Mouse (Mus musculus) midbrain, embryonic 10.5 days (tissue): ENCODE data around the gene Taf1d. TPM values are rescaled to one million over a fixed set of nuclear protein-coding genes. Genes with fewer than 3 reads are reported as not detected.
"Not testable (repeated sequence)": the region's sequence is repeated elsewhere in the genome, so short reads cannot be mapped to it uniquely, and the experiment has no call there.

Experiments used
- DNase-seq: peaks from one replicate; pipeline ENCODE4 v3.0.0-alpha.2; 2017; ENCODE audit warnings: low spot score
- H3K27ac ChIP-seq: fragments of 300-500 bp; sonication (generic); replicated peaks from 2 replicates; pipeline ENCODE4 v1.5.1; 2016; ENCODE audit warnings: mild to moderate bottlenecking
- H3K27me3 ChIP-seq: fragments of 300-500 bp; sonication (generic); 2 replicates; pipeline ENCODE4 v1.6.1; 2016; ENCODE audit warnings: low read depth, mild to moderate bottlenecking; ENCODE audit not compliant: poor library complexity, severe bottlenecking
- H3K36me3 ChIP-seq: fragments of 300-500 bp; sonication (generic); 2 replicates; pipeline ENCODE4 v1.6.1; 2016; ENCODE audit warnings: mild to moderate bottlenecking, moderate library complexity
- H3K4me1 ChIP-seq: fragments of 300-500 bp; sonication (generic); 2 replicates; pipeline ENCODE4 v1.6.1; 2016
- H3K4me3 ChIP-seq: fragments of 300-500 bp; sonication (generic); 2 replicates; pipeline ENCODE4 v1.5.1; 2016; ENCODE audit warnings: mild to moderate bottlenecking, moderate library complexity
- H3K9me3 ChIP-seq: fragments of 300-500 bp; sonication (generic); replicated peaks from 2 replicates; pipeline ENCODE4 v1.6.1; 2016; ENCODE audit warnings: mild to moderate bottlenecking
- WGBS: fragments of 180-500 bp; shearing (Covaris S2); methylation state at CpG from one replicate; pipeline ENCODE4 v1.1.7; 2016; 5-methylcytosine and 5-hydroxymethylcytosine counted together
- polyA plus RNA-seq: library from polyadenylated mRNA; unstranded; fragments of >200 nt; fragmentation: Nextera tagmentation; extraction: Ambion mirVana; gene quantifications from 2 replicates; pipeline ENCODE4 v1.2.1, GENCODE M21; 2016

Gene Taf1d
- polyA plus RNA-seq, 1 experiment from 2014 or later: 88.3 TPM

DNA sequence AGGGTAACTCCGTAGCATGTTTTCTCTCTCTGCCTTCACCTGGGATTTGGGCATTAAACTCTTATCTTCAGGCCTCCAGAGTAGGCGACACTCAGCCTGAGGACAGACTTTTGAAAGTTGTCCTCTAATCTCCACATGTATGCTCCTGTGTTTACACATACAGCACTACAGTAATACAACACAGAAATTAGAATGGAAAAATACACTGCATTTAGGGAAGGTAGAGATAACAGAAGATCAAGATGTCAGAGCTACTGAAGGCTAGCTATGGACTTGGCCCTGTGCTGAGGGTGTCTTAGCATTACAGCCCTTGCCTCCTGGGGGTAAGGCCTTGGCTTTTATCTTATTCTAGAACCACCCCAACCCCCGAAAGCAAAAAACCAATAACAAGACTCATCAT, 17.6 kb upstream of the Taf1d start:
- H3K36me3 ChIP-seq: no peaks in the 10 kb centered on the region
- H3K9me3 ChIP-seq: no peaks in the 10 kb centered on the region
- H3K4me3 ChIP-seq: no peak overlapping the region
- H3K4me1 ChIP-seq: no peaks in the 10 kb centered on the region
- H3K27ac ChIP-seq: no peak overlapping the region
- WGBS: 88% methylated on average over 3 of the region's 3 CpGs
- no peaks in the 10 kb centered on the region for H3K27me3 ChIP-seq
- no peak for DNase-seq

- no peaks in the 10 kb centered on the region for H3K9me3 ChIP-seq
- no peak overlapping the region for H3K4me3 ChIP-seq
- H3K27ac ChIP-seq: no peak overlapping the region
- WGBS: 88% methylated on average over 6 of the region's 6 CpGs
- DNase-seq: no peak
- H3K27me3 ChIP-seq: no peaks in the 10 kb centered on the region
- no peaks in the 10 kb centered on the region; the same call in 1 of the 2 replicates for H3K36me3 ChIP-seq
- H3K4me1 ChIP-seq: no peaks in the 10 kb centered on the region
Observed at GRCm38 (mm10) chr9:15289251-15289650, 16.8 kb upstream of the Taf1d start.

GRCm38 (mm10) chr9:15297112-15297511, 8.9 kb upstream of the Taf1d start:
- 87% methylated on average over 7 of the region's 7 CpGs for WGBS
- no peaks in the 10 kb centered on the region; the same call in 1 of the 2 replicates for H3K36me3 ChIP-seq

GRCm38 (mm10) chr9:15298451-15298850, 7.6 kb upstream of the Taf1d start:
- 77% methylated on average over 2 of the region's 2 CpGs for WGBS
- Histone ChIP-seq H3K4me3 (no peak overlapping the region), H3K4me1 (no peaks in the 10 kb centered on the region), H3K36me3 (no peaks in the 10 kb centered on the region; the same call in 1 of the 2 replicates), H3K9me3 (no peaks in the 10 kb centered on the region), H3K27me3 (no peaks in the 10 kb centered on the region), H3K27ac (no peak overlapping the region)
- no peak for DNase-seq

More at GRCm38 (mm10) chr9:15297112-15297511, 8.9 kb upstream of the Taf1d start:
- Histone ChIP-seq H3K4me3 (no peak overlapping the region), H3K4me1 (no peaks in the 10 kb centered on the region), H3K27me3 (no peaks in the 10 kb centered on the region), H3K27ac (no peak overlapping the region), H3K9me3 (no peaks in the 10 kb centered on the region)
- no peak for DNase-seq

- no peak overlapping the region for H3K4me3 ChIP-seq
- H3K4me1 ChIP-seq: no peaks in the 10 kb centered on the region; the same call in 1 of the 2 replicates
- H3K36me3 ChIP-seq: no peaks in the 10 kb centered on the region
- 93% methylated on average over 5 of the region's 5 CpGs for WGBS
- no peaks in the 10 kb centered on the region for H3K27me3 ChIP-seq
- no peaks in the 10 kb centered on the region for H3K9me3 ChIP-seq
- no peak for DNase-seq
- no peak overlapping the region for H3K27ac ChIP-seq
Observed at GRCm38 (mm10) chr9:15300056-15300455, 6.0 kb upstream of the Taf1d start.

DNA sequence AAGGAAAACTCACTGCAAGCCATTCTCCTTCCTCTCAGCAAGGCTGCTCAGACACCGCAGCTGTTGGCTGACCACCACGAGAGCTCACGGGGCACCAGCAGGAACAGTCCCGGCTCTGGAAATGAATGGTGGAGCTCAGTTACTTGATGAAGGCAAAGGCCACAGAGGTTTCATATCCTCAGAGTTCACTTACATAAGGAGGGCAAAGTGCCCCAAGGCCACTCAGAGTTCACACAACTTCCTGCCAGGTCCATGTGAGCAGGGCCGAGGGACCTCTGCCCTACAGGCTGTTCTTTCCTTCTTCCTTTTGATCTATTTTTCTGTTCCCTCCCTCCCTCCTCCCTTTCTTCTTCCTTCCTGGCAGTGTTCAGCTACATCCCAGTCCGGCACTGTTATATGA, 4.6 kb upstream of the Taf1d start:
- H3K9me3 ChIP-seq: no peaks in the 10 kb centered on the region
- WGBS: 70% methylated on average over 6 of the region's 6 CpGs
- no peak overlapping the region for H3K27ac ChIP-seq
- no peak for DNase-seq
- H3K27me3 ChIP-seq: no peaks in the 10 kb centered on the region
- H3K4me3 ChIP-seq: no peak overlapping the region
- peaks cover 4% of the 10 kb centered on the region; the same call in 1 of the 2 replicates for H3K4me1 ChIP-seq
- no peaks in the 10 kb centered on the region for H3K36me3 ChIP-seq

- H3K27ac ChIP-seq, H3K36me3 ChIP-seq, DNase-seq, H3K27me3 ChIP-seq, H3K4me3 ChIP-seq, H3K4me1 ChIP-seq, H3K9me3 ChIP-seq: not testable (repeated sequence)
- WGBS: 82% methylated on average over 6 of the region's 6 CpGs
Observed at GRCm38 (mm10) chr9:15302006-15302405, 4.0 kb upstream of the Taf1d start.

GRCm38 (mm10) chr9:15302881-15303280, 3.1 kb upstream of the Taf1d start:
- no peaks in the 10 kb centered on the region for H3K9me3 ChIP-seq
- H3K27me3 ChIP-seq: no peaks in the 10 kb centered on the region
- H3K36me3 ChIP-seq: peaks cover 8% of the 10 kb centered on the region
- H3K27ac ChIP-seq: no peak overlapping the region
- H3K4me1 ChIP-seq: peaks cover 17% of the 10 kb centered on the region
- 76% methylated on average over 2 of the region's 2 CpGs for WGBS
- H3K4me3 ChIP-seq: no peak overlapping the region
- no peak for DNase-seq

GRCm38 (mm10) chr9:15306398-15307119, 545 bp downstream of the Taf1d start, which contains the start of gene 4931406C07Rik:
Gene 4931406C07Rik (minus strand): TSS chr9:15306448.
- Histone ChIP-seq H3K9me3 (no peaks in the 10 kb centered on the region), H3K4me3 (peak within 1 kb of the TSS; percentile 88), H3K4me1 (peaks cover 35% of the 10 kb centered on the region), H3K36me3 (peaks cover 45% of the 10 kb centered on the region), H3K27ac (peak within 1 kb of the TSS; percentile 98), H3K27me3 (no peaks in the 10 kb centered on the region)
- DNase-seq: no peak
- under 1% methylated on average over 35 of the region's 35 CpGs for WGBS

DNA sequence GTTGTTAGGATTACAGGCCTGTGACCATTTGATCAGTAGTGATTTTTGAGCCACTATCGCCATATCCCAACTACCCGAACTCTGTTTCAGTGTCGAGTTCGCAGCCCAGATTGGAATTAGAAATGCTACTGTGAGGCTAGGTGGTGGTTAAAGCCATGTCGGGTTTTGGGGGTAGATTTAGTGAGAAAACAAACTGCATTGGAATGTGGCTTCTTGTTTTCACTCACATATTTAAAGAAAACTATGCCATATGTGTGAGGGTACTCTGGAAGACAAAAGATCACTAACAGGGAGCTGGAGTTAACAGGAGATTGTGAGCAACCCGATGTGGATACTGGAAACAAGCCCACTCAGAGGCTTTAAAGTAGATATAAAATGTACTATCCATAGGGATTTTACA, 1.2 kb downstream of the Taf1d start:
- 16% methylated on average over 6 of the region's 6 CpGs for WGBS
- Histone ChIP-seq H3K36me3 (peaks cover 52% of the 10 kb centered on the region), H3K27ac (peak overlapping the region; percentile 98), H3K4me3 (peak overlapping the region; percentile 88), H3K4me1 (peaks cover 35% of the 10 kb centered on the region), H3K27me3 (no peaks in the 10 kb centered on the region), H3K9me3 (no peaks in the 10 kb centered on the region)
- no peak for DNase-seq

GRCm38 (mm10) chr9:15308254-15308653, 2.2 kb downstream of the Taf1d start:
- Histone ChIP-seq H3K36me3 (peaks cover 62% of the 10 kb centered on the region), H3K4me3 (peak overlapping the region; percentile 88), H3K4me1 (peaks cover 35% of the 10 kb centered on the region), H3K27ac (no peak overlapping the region), H3K27me3 (no peaks in the 10 kb centered on the region), H3K9me3 (no peaks in the 10 kb centered on the region)
- no peak for DNase-seq
- 64% methylated on average over 2 of the region's 2 CpGs for WGBS

GRCm38 (mm10) chr9:15309425-15309824, 3.4 kb downstream of the Taf1d start:
- H3K4me3 ChIP-seq: peak overlapping the region; percentile 27
- WGBS: 86% methylated on average over 4 of the region's 4 CpGs

GRCm38 (mm10) chr9:15310179-15310578, 4.2 kb downstream of the Taf1d start:
- no peak overlapping the region for H3K27ac ChIP-seq
- 88% methylated on average over 1 of the region's 1 CpGs for WGBS
- H3K9me3 ChIP-seq: no peaks in the 10 kb centered on the region
- no peak for DNase-seq
- no peak overlapping the region for H3K4me3 ChIP-seq
- peaks cover 35% of the 10 kb centered on the region for H3K4me1 ChIP-seq
- peaks cover 81% of the 10 kb centered on the region for H3K36me3 ChIP-seq
- no peaks in the 10 kb centered on the region for H3K27me3 ChIP-seq

More at GRCm38 (mm10) chr9:15309425-15309824, 3.4 kb downstream of the Taf1d start:
- no peaks in the 10 kb centered on the region for H3K27me3 ChIP-seq
- H3K4me1 ChIP-seq: peaks cover 35% of the 10 kb centered on the region
- no peak overlapping the region for H3K27ac ChIP-seq
- H3K36me3 ChIP-seq: peaks cover 73% of the 10 kb centered on the region
- DNase-seq: no peak
- no peaks in the 10 kb centered on the region for H3K9me3 ChIP-seq
